Mouse (Mus musculus) C2C12 (cell line): Measurements from ENCODE around the gene Nme3. TPM values are rescaled to one million over a fixed set of nuclear protein-coding genes. Genes with fewer than 3 reads are reported as not detected.

Source experiments
- H3K27me3 ChIP-seq: one replicate; pipeline ENCODE4 v1.6.1; 2011; ENCODE audit not compliant: control insufficient read depth, insufficient read depth, insufficient read length
- H3K36me3 ChIP-seq: one replicate; pipeline ENCODE4 v1.6.1; 2011; ENCODE audit not compliant: control insufficient read depth, insufficient read depth
- H3K4me3 ChIP-seq: one replicate; pipeline ENCODE4 v1.5.1; 2011; ENCODE audit warnings: mild to moderate bottlenecking, control low read depth; ENCODE audit not compliant: poor library complexity, insufficient read depth, severe bottlenecking
- H3K79me2 ChIP-seq: one replicate; pipeline ENCODE4 v1.6.1; 2011; ENCODE audit not compliant: control insufficient read depth, insufficient read depth
- H3K79me3 ChIP-seq: one replicate; pipeline ENCODE4 v1.6.1; 2011; ENCODE audit warnings: low read depth, control low read depth
- H3ac ChIP-seq: one replicate; pipeline ENCODE3; 2011; ENCODE audit warnings: low read depth; ENCODE audit not compliant: control insufficient read depth, insufficient read length
- CEBPB ChIP-seq: IDR thresholded peaks from one replicate; pipeline ENCODE4 v1.6.1; 2011; ENCODE audit warnings: low read depth, mild to moderate bottlenecking, control low read depth, moderate library complexity
- CTCF ChIP-seq: IDR thresholded peaks from one replicate; pipeline ENCODE4 v1.5.1; 2011; ENCODE audit not compliant: control insufficient read depth, insufficient read depth, insufficient read length
- FOSL1 ChIP-seq: IDR thresholded peaks from one replicate; pipeline ENCODE4 v1.8.0; 2011; ENCODE audit warnings: mild to moderate bottlenecking, low read length; ENCODE audit not compliant: poor library complexity, insufficient read depth, severe bottlenecking
- MAX ChIP-seq: IDR thresholded peaks from one replicate; pipeline ENCODE4 v1.6.1; 2011; ENCODE audit warnings: mild to moderate bottlenecking, control low read depth
- MYOD1 ChIP-seq: IDR thresholded peaks from one replicate; pipeline ENCODE4 v1.6.1; 2011; ENCODE audit warnings: low read depth; ENCODE audit not compliant: control insufficient read depth, insufficient read length
- MYOG ChIP-seq: IDR thresholded peaks from one replicate; pipeline ENCODE4 v1.6.1; 2011; ENCODE audit not compliant: control insufficient read depth, insufficient read length; ENCODE audit errors: extremely low read depth
- USF1 ChIP-seq: IDR thresholded peaks from one replicate; pipeline ENCODE4 v1.6.1; 2011; ENCODE audit warnings: low read depth, mild to moderate bottlenecking, control low read depth, moderate library complexity
- polyA plus RNA-seq: library from polyadenylated mRNA; unstranded; fragments of >200 nt; fragmentation: generic; extraction: Trizol; gene quantifications from one replicate; pipeline ENCODE4 v1.2.1, GENCODE M21; 2012; ENCODE audit warnings: missing spikeins

Nme3 gene
- polyA plus RNA-seq, 1 experiment, result 19.8 TPM

- Histone ChIP-seq H3K36me3 (peaks cover 45% of the 10 kb centered on the region), H3K27me3 (no peaks in the 10 kb centered on the region), H3ac (peak overlapping the region; percentile 94), H3K79me3 (peaks cover 12% of the 10 kb centered on the region), H3K4me3 (peak overlapping the region; percentile 89), H3K79me2 (peaks cover 46% of the 10 kb centered on the region)
- TF ChIP-seq MAX (no peak), FOSL1 (no peak), CTCF (peak; percentile 3), MYOG (no peak)
Observed at GRCm38 (mm10) chr17:24894061-24894994, 2.0 kb upstream of the Nme3 start.

GRCm38 (mm10) chr17:24894995-24895547 is 1.2 kb upstream of the Nme3 start, which contains the start of the genes Eme2 and Mrps34:
Eme2 (minus strand) TSS chr17:24895087.
Mrps34 (plus strand) TSS chr17:24895116.
- Histone ChIP-seq H3K36me3 (peaks cover 51% of the 10 kb centered on the region), H3K4me3 (peak within 1 kb of the TSS; percentile 89), H3K27me3 (no peaks in the 10 kb centered on the region)

GRCm38 (mm10) chr17:24895571-24896240 is 594 bp upstream of the Nme3 start:
- peaks cover 12% of the 10 kb centered on the region for H3K79me3 ChIP-seq
- peaks cover 46% of the 10 kb centered on the region for H3K79me2 ChIP-seq
- TF ChIP-seq MYOD1, result peak; percentile 2
- TF ChIP-seq MYOG, result no peak
- no peaks in the 10 kb centered on the region for H3K27me3 ChIP-seq
- peaks cover 51% of the 10 kb centered on the region for H3K36me3 ChIP-seq
- H3K4me3 ChIP-seq, result peak overlapping the region; percentile 89
- H3ac ChIP-seq, result peak overlapping the region; percentile 94

More at GRCm38 (mm10) chr17:24894995-24895547, 1.2 kb upstream of the Nme3 start, which contains the start of the genes Eme2 and Mrps34:
- Histone ChIP-seq H3K79me3 (peaks cover 12% of the 10 kb centered on the region), H3K79me2 (peaks cover 46% of the 10 kb centered on the region), H3ac (peak within 1 kb of the TSS; percentile 94)
- TF ChIP-seq MAX (peak; percentile 38), USF1 (no peak)

GRCm38 (mm10) chr17:24896993-24897269 is 631 bp downstream of the Nme3 start:
- Histone ChIP-seq H3K79me3 (peaks cover 12% of the 10 kb centered on the region), H3K36me3 (peaks cover 58% of the 10 kb centered on the region), H3ac (peak overlapping the region; percentile 60), H3K79me2 (peaks cover 46% of the 10 kb centered on the region), H3K27me3 (no peaks in the 10 kb centered on the region), H3K4me3 (peak overlapping the region; percentile 89)
- no peak for TF ChIP-seq CEBPB
- TF ChIP-seq CTCF, result no peak
- no peak for TF ChIP-seq MYOG

- Histone ChIP-seq H3ac (no peak overlapping the region), H3K79me3 (peaks cover 12% of the 10 kb centered on the region), H3K4me3 (no peak overlapping the region), H3K36me3 (peaks cover 59% of the 10 kb centered on the region), H3K79me2 (peaks cover 41% of the 10 kb centered on the region), H3K27me3 (no peaks in the 10 kb centered on the region)
- TF ChIP-seq CTCF (no peak), CEBPB (no peak), MYOD1 (no peak)
Observed at GRCm38 (mm10) chr17:24897600-24897999, 1.3 kb downstream of the Nme3 start.

- peaks cover 57% of the 10 kb centered on the region for H3K36me3 ChIP-seq
- H3K79me3 ChIP-seq, result peaks cover 12% of the 10 kb centered on the region
- H3ac ChIP-seq, result no peak overlapping the region
- TF ChIP-seq MAX (no peak), CTCF (no peak), MYOD1 (no peak), USF1 (no peak), MYOG (no peak), FOSL1 (no peak), CEBPB (no peak)
- H3K4me3 ChIP-seq, result no peak overlapping the region
- H3K79me2 ChIP-seq, result peaks cover 35% of the 10 kb centered on the region
- no peaks in the 10 kb centered on the region for H3K27me3 ChIP-seq
Observed at GRCm38 (mm10) chr17:24898041-24898854, 1.9 kb downstream of the Nme3 start.
